Mouse (Mus musculus): Measurements from ENCODE around the gene Mif4gd. TPM values are rescaled to one million over a fixed set of nuclear protein-coding genes. Genes with fewer than 3 reads are reported as not detected.
"Not testable (repeated sequence)": the region's sequence is repeated elsewhere in the genome, so short reads cannot be mapped to it uniquely, and the experiment has no call there.

Gene Mif4gd
- total RNA-seq (2021) = 100 to 1,000 TPM; 150 to 165 TPM
- long read RNA-seq, experiment 1, transcript Mif4gd-201 (6 exons, 1,372 nt) = major isoform, 48 of 127 reads
- long read RNA-seq, experiment 1, transcript Mif4gd-208 (4 exons, 621 nt) = minor isoform, 8 of 127 reads
- long read RNA-seq, experiment 1, transcript Mif4gd-202 (6 exons, 993 nt) = minor isoform, 5 of 127 reads
- long read RNA-seq, experiment 1, partial matches to known transcripts = 18 of 127 reads
- long read RNA-seq, experiment 1, other reads (novel, unspliced or antisense) = 41 of 127 reads
- long read RNA-seq, experiment 2, transcript Mif4gd-201 (6 exons, 1,372 nt) = major isoform, 77 of 231 reads
- long read RNA-seq, experiment 2, transcript Mif4gd-203 (5 exons, 1,656 nt) = minor isoform, 10 of 231 reads
- long read RNA-seq, experiment 2, transcript Mif4gd-208 (4 exons, 621 nt) = minor isoform, 14 of 231 reads
- long read RNA-seq, experiment 2, transcript Mif4gd-202 (6 exons, 993 nt) = minor isoform, 9 of 231 reads
- long read RNA-seq, experiment 2, partial matches to known transcripts = 48 of 231 reads
- long read RNA-seq, experiment 2, other reads (novel, unspliced or antisense) = 69 of 231 reads

DNA sequence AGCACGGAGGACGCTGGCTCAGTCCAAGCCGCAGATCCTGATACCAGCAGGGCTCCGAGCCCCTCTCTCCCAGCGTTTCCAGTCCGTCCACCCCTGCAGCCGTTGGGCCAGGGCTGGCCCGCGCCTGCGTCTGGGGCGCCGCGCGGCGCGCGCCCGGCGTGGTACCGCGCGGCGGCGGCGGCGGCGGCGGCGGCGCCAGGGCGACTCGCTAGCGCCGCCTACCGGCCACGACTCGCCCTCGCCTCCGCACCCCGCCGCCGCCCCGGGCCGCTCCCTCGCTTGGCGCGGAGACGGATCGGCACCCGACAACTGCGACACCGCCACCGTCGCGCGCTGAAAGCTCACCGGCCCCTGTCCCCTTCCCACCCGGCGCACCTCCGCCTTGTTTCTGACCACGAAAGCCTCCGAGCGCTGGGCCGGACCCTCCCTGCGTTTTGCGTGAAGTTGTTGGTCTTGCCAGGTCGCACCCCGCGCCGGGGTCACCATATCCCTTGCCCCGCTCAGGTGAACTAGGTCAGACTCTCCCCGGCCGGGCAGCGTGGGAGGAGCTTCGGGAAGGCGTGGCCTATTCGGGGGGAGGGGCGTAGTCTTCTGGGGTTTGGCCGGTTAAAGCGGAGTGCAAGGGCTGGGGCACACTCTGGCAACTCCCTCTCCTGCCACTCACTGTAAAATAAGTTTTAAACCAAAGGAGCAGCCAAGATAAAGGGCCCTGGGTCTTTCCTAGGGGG, at the start of gene Mif4gd:
TSS of gene Mif4gd (minus strand) at position 560 of the 728 bp plus-strand sequence.
- peak; percentile 78 to 93 for DNase-seq (ENCODE audit: low spot score in 2 of 2)

DNA sequence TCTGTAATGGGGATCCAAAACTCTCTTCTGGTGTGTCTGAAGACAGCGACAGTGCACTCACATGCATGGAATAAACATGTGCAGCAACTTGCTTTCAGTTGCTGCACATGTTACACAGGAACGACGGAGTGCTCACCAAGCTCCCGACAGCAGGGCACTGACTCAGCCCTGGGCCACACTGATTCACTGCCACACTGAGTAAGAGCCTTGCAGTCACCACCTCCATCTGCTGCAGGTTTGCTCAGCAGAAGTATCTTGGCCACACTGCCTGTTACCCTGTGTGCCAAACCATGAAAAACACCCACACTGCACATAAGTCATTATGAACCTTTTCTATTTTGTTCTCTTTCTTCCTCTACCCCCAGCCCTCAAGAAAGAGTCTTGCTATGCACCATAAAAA, 47.6 kb upstream of the Mif4gd start:
- DNase-seq (ENCODE audit: low spot score in 2 of 2) = no peak

DNA sequence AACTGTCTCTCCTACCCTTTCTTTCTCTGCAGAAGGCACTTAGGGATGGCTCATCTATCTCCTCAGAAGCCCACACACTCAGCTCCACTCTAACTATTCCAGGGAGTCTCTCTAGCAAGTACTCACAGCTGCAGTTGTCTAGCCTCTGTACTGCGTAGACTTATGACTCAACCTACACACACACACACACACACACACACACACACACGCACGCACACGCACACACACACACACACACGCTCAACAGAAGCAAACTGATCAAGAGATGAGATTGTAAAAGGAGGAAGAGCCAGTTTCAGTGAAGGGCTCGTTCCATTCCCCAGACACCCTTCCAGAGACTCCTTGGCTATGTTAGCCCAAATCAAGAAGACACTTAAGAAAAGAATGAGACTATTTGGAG, 45.8 kb upstream of the Mif4gd start:
- DNase-seq (ENCODE audit: low spot score in 2 of 2) = no peak

DNA sequence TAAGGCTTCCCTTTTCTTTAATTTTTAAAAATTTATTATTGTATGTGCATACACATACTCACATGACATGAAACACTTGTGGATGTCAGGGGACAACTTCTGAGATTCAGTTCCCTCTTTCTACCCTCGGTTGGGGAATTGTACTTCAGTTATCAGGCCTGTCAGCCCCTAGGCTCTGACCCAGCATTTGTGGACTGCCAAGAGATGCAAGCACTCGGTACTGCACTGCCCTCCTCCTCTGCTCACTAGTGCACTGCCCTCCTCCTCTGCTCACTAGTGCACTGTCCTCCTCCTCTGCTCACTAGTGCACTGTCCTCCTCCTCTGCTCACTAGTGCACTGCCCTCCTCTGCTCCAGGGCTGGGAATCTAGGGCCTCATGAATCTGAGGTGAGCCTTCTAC, 41.4 kb upstream of the Mif4gd start:
- no peak for DNase-seq (ENCODE audit: low spot score in 2 of 2)

DNA sequence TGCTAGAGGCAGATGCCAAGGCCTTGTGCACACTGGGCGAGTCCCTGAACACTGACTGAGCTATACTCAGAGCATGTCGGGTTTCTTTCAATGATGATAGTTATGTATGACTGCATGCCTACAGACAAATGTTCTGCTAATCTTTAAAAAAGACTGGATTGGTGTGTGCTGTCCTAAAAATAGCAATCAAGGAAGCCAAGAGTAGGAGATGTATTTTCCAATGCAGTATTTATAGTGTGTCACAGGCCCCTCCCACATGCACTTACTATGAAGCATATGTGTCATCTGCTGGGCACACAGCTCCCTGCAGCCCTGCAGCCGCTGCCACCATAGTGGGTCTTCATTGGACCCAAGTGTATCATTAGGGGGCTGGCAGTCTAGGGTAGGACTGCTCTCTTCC, 40.4 kb upstream of the Mif4gd start:
- no peak for DNase-seq (ENCODE audit: low spot score in 2 of 2)

DNA sequence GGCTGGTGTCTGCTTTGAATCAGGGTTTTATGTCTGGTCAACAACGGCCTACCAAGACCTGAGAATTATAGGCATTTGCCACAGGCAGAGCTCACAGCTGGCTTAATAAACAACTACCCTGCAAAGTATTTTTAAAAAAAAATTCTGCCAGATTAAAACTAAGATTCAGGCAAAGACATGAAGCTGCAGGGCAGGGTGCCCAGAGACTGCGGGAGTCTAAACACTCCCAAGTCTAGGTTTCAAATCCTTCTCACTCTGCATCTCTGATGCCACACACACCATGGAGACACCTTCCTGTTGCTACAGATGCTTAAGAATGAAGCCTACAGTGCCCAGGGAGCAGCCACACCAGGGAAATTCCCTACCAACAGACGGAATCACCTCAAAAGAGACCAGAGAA, 38.9 kb upstream of the Mif4gd start:
- no peak for DNase-seq (ENCODE audit: low spot score in 2 of 2)

DNA sequence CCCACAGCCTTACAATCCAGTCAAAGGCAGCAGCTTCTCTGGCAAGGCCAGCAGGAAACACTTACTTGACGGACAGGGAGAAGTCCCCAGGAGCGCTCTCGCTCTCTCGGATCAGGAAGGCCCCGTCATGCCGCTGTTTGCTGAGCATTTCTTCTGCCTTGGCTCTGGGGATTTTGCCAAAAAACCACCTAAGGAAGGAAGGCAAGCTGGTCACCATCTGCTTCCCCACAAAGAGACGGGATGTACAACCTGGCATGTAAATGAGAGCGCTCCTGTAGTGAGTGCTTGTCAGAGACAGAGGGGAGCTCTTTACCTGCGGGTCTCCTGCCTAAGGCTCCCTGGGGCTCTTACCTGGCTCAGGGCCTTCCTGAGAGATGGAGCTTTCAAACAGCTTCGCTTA, 36.9 kb upstream of the Mif4gd start:
- DNase-seq (ENCODE audit: low spot score in 2 of 2) = no peak

DNA sequence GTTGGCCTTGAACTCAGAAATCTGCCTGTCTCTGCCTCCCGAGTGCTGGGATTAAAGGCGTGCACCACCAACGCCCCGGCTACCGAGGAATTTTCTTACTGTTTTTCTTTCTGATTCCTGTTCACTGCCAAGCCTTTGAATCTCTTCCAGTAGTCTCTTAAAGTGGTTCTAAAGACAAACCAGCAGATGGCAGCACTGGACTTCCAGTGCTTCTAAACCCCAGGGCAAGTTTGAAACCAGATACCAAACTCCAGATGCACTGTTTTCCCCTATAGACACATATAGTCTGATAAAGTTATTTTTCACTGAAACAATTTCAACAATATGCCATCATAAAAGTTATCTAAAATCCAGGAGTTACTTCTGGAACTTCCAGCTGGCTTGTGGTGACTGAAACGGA, 34.7 kb upstream of the Mif4gd start:
- DNase-seq (ENCODE audit: low spot score in 2 of 2) = peak in 1 of 2 experiments; percentile 22

DNA sequence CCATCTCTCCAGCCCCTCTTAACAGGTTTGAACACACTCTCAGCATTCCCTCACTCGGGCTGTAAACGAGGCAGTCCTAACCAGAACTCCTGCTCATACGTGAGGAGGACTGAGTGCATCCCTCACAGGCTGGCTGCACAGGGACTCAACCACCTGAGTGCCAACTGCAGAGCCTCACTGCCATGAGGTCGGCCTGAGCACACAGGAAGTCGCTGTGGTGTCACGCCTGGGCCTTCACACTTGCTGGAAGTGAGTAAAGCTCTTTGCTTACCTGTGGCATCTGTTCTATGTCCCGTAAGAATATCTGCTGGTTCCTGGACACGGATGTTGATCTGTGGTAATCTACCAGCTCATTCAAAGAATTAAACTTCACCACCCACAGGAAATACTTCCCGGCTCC, 33.7 kb upstream of the Mif4gd start:
- no peak for DNase-seq (ENCODE audit: low spot score in 2 of 2)

DNA sequence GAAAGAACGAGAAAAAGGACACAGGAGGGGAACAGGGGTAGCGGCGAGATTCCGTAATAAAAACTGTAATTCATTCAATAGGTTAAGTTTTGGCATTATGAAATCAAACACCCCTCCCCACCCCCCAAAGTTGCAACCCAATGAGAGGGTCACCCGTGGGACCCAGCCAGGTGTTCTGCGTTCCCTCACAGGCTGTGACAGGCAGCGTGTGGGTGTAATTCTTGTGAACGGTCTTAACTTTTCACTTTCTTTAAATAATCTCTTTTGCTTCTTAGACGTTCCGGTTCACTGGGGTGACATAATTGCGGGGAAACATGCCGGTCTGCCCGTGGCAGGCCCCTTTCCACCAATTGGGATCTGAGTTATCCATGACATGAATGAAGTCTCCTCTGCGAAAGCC, 32.7 kb upstream of the Mif4gd start:
- not testable (repeated sequence) for DNase-seq (ENCODE audit: low spot score in 2 of 2)

DNA sequence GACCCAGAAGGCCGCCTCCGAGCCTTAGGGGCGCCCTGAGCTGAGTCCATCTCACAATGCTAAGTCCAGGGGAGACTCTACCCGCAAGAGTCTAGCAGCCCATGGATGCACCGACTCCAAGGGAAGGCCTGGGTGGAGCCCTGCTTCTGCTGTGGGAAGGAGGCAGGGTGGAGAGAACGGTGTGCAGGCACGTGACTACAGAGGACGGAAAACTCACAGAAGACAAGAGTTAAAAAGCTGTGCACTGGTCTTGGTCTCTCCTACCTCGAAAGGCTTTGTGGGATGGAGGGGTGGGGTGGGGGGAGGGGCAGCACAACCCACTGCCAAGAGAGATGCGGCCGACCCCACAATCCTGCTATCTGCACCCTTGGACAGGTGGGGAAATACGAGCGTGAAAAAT, 31.5 kb upstream of the Mif4gd start:
- DNase-seq (ENCODE audit: low spot score in 2 of 2) = no peak

DNA sequence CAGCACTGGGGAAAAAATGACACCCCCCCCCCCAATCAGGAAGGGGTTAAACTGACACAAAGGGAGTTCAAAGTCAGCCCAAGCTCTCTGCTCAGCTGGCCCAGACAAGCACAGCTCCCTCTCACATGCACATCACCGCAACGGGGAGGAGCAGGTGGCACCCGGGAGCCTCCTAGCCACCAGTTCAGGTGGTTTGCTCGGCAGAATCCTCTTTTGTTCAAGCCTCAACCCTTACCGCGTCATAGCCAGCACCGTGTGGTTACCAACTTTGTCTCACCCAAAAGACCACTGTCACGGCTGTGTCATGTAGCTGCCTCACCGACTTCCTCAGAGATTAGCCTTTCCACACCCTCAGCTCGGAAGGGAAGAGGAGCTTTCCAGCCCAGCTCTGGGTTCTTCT, 30.5 kb upstream of the Mif4gd start:
- DNase-seq (ENCODE audit: low spot score in 2 of 2) = no peak

DNA sequence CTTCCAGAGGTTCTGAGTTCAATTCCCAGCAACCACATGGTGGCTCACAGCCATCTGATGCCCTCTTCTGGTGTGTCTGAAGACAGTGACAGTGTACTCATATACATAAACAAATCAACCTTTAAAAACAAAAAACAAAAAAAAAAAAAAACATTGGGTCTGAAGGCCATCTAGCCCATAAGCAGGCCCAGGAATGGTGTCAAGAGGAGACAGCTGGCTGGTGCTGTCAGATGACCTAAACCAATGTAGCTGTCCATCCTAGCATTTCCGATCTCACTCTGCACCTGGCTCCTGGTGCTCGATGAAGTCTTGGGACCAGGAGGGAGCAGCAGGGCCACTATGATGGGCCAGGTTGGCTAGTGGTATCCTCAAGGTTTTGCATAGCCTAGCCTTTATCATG, 29.9 kb upstream of the Mif4gd start:
- no peak for DNase-seq (ENCODE audit: low spot score in 2 of 2)

DNA sequence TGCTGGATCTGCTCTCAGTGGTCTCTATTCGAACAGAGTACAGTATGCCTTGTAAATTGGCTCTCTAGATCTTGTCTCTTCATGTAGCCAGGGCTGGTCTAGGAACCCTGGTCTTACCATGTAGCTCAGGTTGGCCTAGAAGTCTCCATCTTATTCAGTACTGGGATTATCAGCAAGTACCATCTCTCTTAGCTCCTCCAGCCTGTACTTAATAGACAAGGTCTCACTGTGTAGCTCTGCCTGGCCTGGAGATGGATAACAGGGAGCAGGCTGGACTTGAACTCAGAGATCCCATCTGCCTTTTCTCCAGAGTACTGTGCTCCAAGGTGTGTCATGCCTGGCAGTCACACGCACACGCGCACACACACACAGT, 28.9 kb upstream of the Mif4gd start:
- DNase-seq (ENCODE audit: low spot score in 2 of 2) = no peak

DNA sequence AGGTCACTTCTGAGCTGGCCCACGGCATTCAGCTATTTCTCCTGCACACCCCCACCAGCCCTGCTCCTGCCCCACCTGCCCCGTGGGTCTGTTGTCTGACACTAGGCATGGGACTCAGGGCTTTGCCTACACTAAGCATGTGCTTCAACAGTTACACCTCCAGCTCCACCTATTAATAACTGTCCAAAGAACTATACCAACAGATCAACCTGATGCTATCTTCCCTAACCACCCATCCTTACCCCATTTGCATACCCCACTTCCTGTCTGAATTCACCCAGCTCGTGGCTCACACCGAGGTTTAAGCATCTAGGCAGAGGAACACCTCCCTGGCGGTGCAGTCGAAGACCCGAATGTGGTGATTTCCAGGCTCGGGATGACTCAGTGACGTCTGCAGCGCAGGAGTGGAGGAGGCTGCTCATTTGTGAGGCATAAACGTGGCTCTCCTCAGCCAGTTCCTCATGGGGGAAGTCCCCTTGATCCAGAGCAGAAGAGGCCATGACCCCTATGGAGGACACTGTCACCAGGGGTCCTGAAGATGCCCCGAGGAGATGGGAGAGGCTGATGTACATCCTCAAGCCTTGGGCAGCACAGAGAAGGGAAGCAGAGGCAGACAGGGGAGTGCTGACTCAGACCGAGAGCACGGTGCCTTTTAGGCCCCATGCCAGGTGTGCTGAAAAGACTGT, 28.4 kb upstream of the Mif4gd start:
- no peak for DNase-seq (ENCODE audit: low spot score in 2 of 2)

DNA sequence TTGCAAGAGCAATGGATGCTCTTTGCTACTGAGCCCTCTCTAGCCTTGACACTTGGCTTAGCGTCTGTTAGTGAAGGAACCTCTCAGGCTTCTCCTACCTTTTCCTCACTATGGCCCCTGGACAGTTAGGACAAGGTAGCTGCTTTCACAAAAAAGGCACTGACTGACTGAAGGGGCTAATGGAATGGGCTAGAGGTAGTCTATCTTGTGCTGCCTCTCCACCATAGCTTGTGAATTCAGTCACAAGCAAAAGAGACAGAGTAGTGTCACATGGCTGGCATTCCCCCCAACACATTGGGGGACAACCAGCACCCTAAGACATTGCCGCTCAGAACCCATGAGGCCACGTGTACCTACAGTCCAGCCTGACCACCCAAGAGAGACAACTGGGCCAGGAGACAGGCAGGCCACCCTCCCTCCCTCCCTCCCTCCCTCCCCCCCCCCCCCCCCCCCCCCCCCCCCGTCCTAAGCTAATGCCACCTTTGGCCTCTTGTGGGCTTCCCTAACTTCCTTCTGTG, 27.6 kb upstream of the Mif4gd start:
- DNase-seq (ENCODE audit: low spot score in 2 of 2) = no peak

DNA sequence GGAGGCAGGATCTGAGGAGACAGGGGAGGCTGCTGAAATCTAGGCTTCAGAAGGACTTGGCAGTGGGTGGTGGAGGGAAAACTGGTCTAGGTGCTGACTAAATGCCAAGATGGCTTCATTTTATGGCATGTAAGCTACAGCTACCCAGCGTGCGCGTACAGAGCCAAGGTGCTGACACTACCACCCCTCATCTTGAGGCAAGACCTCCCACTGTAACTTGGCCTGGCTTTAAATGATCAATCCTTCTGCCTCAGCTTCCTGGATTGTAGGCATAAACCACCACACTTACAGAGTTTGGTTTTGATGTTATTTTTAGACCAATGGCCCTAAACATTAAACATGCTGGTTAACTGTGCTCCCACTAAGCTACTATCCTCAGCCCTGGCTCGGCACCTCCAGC, 26.8 kb upstream of the Mif4gd start:
- DNase-seq (ENCODE audit: low spot score in 2 of 2) = no peak

DNA sequence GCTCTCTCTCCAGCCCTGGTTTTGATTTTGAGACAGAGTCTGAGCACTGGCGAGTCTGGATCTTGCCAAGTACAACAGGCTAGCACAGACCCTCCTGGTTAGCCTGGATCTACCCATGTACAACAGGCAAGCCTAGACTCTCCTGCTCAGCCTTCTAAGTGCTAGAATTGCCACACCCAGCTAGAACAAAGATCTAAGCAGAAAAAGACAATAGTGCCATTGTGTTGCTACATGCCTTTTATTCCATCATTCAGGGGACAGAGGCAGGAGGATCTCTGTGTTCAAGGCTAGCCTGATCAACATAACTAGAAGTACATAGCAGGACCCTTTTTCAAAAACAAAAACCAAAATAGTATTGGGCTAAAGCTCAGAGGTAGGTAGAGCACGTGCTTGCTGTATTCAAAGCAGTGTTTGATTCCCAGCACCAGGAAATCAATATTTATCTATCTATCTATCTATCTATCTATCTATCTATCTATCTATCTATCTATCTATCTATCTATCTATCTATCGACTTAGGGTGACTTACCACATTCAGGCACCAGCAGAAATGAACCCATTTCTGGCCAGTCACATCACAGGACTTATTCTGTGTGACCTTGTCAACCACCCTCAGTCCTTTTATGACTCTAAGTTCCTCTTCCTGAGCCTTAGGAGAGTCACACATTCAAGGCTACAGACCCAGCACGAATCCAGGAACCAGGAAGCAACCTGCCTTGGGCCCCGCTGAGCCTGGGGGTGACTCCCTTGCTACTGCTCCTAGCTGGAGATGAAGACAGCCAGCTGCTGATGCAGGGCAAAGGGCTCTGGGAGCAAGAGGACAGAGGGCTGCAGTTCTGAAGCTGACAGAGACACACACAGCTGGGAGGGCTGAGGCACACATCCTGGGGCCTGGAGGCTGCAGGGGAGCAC, 26.0 kb upstream of the Mif4gd start:
- DNase-seq (ENCODE audit: low spot score in 2 of 2) = no peak

DNA sequence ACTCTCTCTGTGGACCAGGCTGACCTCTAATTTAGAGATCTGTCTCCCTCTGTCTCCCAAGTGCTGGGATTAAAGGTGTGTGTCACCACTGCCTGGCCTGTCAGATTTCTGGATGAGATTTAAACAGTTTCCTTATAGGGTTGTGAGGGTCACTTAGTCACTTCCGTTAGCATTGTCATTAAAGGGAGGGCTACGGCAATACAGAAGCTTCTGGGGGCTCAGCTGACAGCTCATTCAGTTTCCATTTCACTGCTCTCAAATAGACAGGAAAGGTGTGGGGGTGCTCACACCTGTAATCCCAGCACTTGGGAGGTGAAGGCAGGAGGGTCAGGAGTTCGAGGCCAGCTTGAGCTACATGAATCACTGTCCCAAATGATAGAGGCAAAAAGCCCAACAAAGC, 24.2 kb upstream of the Mif4gd start:
- no peak for DNase-seq (ENCODE audit: low spot score in 2 of 2)

DNA sequence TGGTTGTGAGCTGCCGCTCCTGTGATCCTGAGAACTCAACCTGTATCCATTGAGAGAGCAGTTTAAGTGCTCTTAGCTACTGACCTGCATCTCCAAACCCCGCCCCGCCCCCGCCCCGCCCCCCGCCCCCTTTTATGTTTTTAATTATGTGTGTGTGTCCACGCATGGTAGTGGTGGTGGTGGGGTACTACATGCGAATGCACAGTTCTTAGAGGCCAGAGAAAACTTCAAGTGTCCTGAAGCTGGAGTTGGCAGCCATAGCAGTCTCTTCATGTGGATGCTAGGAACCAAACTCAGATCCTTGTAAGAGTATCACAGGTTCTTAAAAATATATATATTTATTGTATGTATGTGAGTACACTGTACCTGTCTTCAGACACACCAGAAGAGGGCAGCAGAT, 22.7 kb upstream of the Mif4gd start:
- no peak for DNase-seq (ENCODE audit: low spot score in 2 of 2)

DNA sequence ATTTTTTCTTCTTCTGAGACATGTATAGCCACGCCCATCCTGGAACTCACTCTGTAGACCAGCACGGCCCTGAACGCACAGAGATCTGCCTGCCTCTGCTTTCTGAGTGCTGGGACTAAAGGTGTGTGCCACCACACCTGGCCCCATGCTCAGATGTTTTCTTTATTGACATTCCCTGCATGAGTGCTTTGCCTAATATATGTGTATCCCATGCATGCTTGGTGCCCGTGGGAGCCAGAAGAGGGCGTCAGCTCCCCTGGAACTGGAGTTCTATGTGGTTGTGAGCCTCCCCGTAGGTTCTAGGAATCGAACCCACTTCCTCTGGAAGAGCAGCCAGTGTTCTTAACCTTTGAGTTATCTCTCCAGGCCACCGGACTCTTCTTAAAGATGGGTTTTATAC, 22.3 kb upstream of the Mif4gd start:
- DNase-seq (ENCODE audit: low spot score in 2 of 2) = no peak
